Mouse (Mus musculus) ES-Bruce4 (cell line): ENCODE measurements around the gene Itgb7. TPM values are rescaled to one million over a fixed set of nuclear protein-coding genes. Genes with fewer than 3 reads are reported as not detected.
A peak's percentile ranks its signal among the peaks of the same experiment; 100 is the strongest.

Experiments
- H3K27ac ChIP-seq: 2 replicates; pipeline ENCODE4 v1.5.1; 2012; ENCODE audit warnings: low read length, inconsistent platforms; ENCODE audit not compliant: insufficient read depth
- H3K27me3 ChIP-seq: 2 replicates; pipeline ENCODE4 v1.6.1; 2012; ENCODE audit warnings: mild to moderate bottlenecking, low read length, inconsistent platforms; ENCODE audit not compliant: control insufficient read depth, poor library complexity, insufficient read depth, severe bottlenecking
- H3K36me3 ChIP-seq: 2 replicates; pipeline ENCODE4 v1.6.1; 2012; ENCODE audit warnings: inconsistent platforms, mild to moderate bottlenecking, low read length, moderate library complexity; ENCODE audit not compliant: control insufficient read depth, poor library complexity, insufficient read depth, severe bottlenecking
- H3K4me1 ChIP-seq: one replicate; pipeline ENCODE4 v1.8.1; 2011; ENCODE audit warnings: low read length; ENCODE audit not compliant: control insufficient read depth, insufficient read depth
- H3K4me3 ChIP-seq: 2 replicates; pipeline ENCODE4 v1.5.1; 2011; ENCODE audit warnings: low read depth, mild to moderate bottlenecking, low read length
- H3K9ac ChIP-seq: 2 replicates; pipeline ENCODE4 v1.6.1; 2012; ENCODE audit warnings: low read depth, mild to moderate bottlenecking, inconsistent platforms; ENCODE audit not compliant: poor library complexity, severe bottlenecking
- H3K9me3 ChIP-seq: replicated peaks from 2 replicates; pipeline ENCODE4 v1.6.1; 2012; ENCODE audit warnings: mild to moderate bottlenecking, low read length, inconsistent platforms; ENCODE audit not compliant: control insufficient read depth, poor library complexity, insufficient read depth, severe bottlenecking
- CTCF ChIP-seq: IDR thresholded peaks from one replicate; pipeline ENCODE4 v1.8.1; 2011; ENCODE audit warnings: low read depth, low read length
- EP300 ChIP-seq: IDR thresholded peaks from 2 replicates; pipeline ENCODE4 v1.6.1; 2011; ENCODE audit warnings: low read depth, low read length; ENCODE audit not compliant: insufficient read depth
- POLR2A ChIP-seq: IDR thresholded peaks from one replicate; pipeline ENCODE4 v1.8.1; 2011; ENCODE audit warnings: low read length; ENCODE audit not compliant: insufficient read depth
- polyA plus RNA-seq: library from polyadenylated mRNA; stranded (reverse); fragments of >200 nt; gene quantifications from 2 replicates; pipeline ENCODE4 v1.2.4, GENCODE M21; 2011; ENCODE audit warnings: low read depth; ENCODE audit not compliant: missing spikeins, insufficient read depth, insufficient read length

The Itgb7 gene
- polyA plus RNA-seq, 1 experiment, result 3.1 TPM

DNA sequence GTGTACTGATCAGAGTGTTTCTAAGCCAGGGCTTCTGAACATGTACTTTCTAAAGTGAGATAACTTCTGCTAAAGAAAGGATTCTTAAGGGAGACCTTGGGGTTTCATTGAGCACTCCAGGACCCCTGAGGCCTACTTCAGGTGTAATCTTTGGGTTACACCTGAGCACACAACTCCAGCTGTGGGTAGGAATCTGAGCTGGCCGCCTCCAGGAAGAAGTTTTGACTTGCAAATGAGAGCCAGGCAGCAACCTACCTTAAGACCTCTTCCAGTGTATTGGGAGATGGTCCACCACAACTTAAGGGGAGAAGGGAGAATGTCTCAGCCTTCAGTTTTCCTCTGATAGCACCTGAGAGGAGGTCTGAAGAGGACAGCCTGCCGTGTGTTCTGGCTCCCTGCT lies 17.6 kb downstream of the Itgb7 start:
- Histone ChIP-seq H3K9ac (no peak overlapping the region), H3K4me3 (no peak overlapping the region), H3K9me3 (no peaks in the 10 kb centered on the region), H3K36me3 (peaks cover 13% of the 10 kb centered on the region), H3K4me1 (peaks cover 33% of the 10 kb centered on the region), H3K27ac (peak overlapping the region; percentile 94), H3K27me3 (no peaks in the 10 kb centered on the region)
- peak; percentile 85 for TF ChIP-seq EP300
- TF ChIP-seq POLR2A, result no peak

DNA sequence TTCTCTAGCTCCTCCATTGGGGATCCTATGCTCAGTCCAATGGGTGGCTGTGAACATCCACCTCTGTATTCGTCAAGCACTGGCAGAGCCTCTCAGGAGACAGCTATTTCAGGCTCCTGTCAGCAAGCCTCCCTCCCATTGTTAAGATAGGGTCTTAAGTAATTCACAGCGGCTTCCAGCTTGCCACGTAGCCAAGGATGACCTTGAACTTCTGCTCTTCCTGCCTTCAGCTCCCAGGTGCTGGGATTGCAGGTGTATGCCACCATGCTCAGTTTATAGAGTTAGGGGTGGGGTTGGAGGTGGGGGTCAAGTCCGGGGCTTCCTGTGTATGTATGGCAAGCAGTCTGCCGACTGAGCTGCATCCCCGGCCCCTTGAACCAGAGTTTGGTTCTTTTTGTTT lies 19.8 kb downstream of the Itgb7 start:
- Histone ChIP-seq H3K27ac (peak overlapping the region; percentile 94), H3K9me3 (no peaks in the 10 kb centered on the region), H3K36me3 (peaks cover 23% of the 10 kb centered on the region), H3K4me1 (peaks cover 35% of the 10 kb centered on the region), H3K4me3 (no peak overlapping the region), H3K9ac (no peak overlapping the region), H3K27me3 (no peaks in the 10 kb centered on the region)
- no peak for TF ChIP-seq POLR2A
- TF ChIP-seq EP300, result peak; percentile 98

DNA sequence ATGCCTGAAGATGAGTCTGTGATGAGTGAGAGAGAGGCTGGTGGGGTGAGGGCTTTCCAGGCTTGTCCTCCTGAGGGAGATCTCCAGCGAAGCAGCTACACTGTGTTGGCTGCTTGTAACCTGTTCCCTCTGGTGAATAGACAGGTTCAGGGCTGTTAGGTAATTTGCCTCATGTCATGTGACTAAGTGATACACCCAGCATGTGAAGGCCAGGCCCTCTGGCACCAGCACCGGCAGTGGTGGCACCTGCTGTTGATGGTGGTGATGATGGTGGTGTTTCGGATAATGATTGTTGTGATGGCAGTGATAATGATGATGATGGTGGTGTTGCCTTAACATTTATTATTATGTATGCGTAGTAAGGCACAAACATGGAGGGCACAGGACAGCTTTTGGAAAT lies 20.9 kb downstream of the Itgb7 start:
- TF ChIP-seq EP300, result peak; percentile 78
- no peak for TF ChIP-seq CTCF
- peaks cover 30% of the 10 kb centered on the region for H3K36me3 ChIP-seq
- peak overlapping the region; percentile 7; the same call in 1 of the 2 replicates for H3K9ac ChIP-seq
- no peaks in the 10 kb centered on the region for H3K27me3 ChIP-seq
- peaks cover 29% of the 10 kb centered on the region for H3K4me1 ChIP-seq
- peak overlapping the region; percentile 65 for H3K27ac ChIP-seq
- H3K9me3 ChIP-seq, result no peaks in the 10 kb centered on the region
- H3K4me3 ChIP-seq, result peak overlapping the region; percentile 27; the same call in 1 of the 2 replicates

GRCm38 (mm10) chr15:102209114-102209513 lies 22.6 kb downstream of the Itgb7 start:
- Histone ChIP-seq H3K9me3 (no peaks in the 10 kb centered on the region), H3K9ac (no peak overlapping the region), H3K36me3 (peaks cover 37% of the 10 kb centered on the region), H3K4me3 (no peak overlapping the region), H3K27ac (0 out of 2 replicates have a peak overlapping the region, but pooled peaks have one; percentile 7), H3K27me3 (no peaks in the 10 kb centered on the region), H3K4me1 (peaks cover 25% of the 10 kb centered on the region)
- TF ChIP-seq EP300 (no peak), POLR2A (no peak), CTCF (no peak)

GRCm38 (mm10) chr15:102208092-102208561 lies 23.6 kb downstream of the Itgb7 start:
- Histone ChIP-seq H3K36me3 (peaks cover 34% of the 10 kb centered on the region), H3K4me3 (no peak overlapping the region), H3K9ac (no peak overlapping the region), H3K4me1 (peaks cover 21% of the 10 kb centered on the region), H3K9me3 (no peaks in the 10 kb centered on the region), H3K27ac (no peak overlapping the region), H3K27me3 (no peaks in the 10 kb centered on the region)
- TF ChIP-seq EP300 (no peak), POLR2A (no peak), CTCF (no peak)

DNA sequence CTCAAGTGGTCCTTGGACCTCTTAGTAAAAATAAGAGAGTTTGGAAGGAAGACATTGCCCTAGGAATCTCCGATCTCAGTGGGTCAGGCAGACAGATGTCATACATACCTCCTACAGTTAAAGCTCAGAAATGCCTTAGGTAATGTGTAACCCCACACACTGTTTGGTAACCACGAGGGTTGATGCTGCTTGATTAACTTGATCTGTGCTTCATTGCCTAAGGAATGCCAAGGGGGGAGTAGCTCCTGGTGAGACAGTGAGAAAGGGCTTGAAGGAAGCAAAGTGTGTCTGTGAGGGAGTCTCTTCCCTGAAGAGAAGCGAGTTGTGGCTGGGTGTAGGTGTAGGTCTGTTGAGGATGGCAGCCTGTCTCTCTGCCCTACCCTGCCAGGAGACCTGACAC lies 24.4 kb downstream of the Itgb7 start:
- H3K27ac ChIP-seq, result no peak overlapping the region
- no peaks in the 10 kb centered on the region for H3K27me3 ChIP-seq
- TF ChIP-seq POLR2A, result no peak
- TF ChIP-seq EP300, result no peak
- TF ChIP-seq CTCF, result no peak
- no peak overlapping the region for H3K4me3 ChIP-seq
- H3K4me1 ChIP-seq, result peaks cover 16% of the 10 kb centered on the region
- H3K9ac ChIP-seq, result no peak overlapping the region
- peaks cover 26% of the 10 kb centered on the region for H3K36me3 ChIP-seq
- no peaks in the 10 kb centered on the region for H3K9me3 ChIP-seq
